Mouse (Mus musculus) lung, embryonic 14.5 days (tissue): ENCODE data around the gene Spryd3. TPM values are rescaled to one million over a fixed set of nuclear protein-coding genes. Genes with fewer than 3 reads are reported as not detected.

Experiments
- ATAC-seq: fragments of 200-750 bp; cut with Nextera tagmentation; 2 replicates; pipeline ENCODE4 v1.8.0; 2017; ENCODE audit warnings: mild to moderate bottlenecking, moderate TSS enrichment, moderate library complexity; ENCODE audit not compliant: insufficient read depth
- DNase-seq: peaks from one replicate; pipeline ENCODE4 v3.0.0-alpha.2; 2015
- H3K27ac ChIP-seq: fragments of 300-500 bp; sonication (generic); 2 replicates; pipeline ENCODE4 v1.5.1; 2014; ENCODE audit warnings: low read depth, mild to moderate bottlenecking, moderate library complexity
- H3K27me3 ChIP-seq: fragments of 300-500 bp; sonication (generic); 2 replicates; pipeline ENCODE4 v1.6.1; 2014; ENCODE audit warnings: low read length, control low read depth; ENCODE audit not compliant: insufficient read depth
- H3K36me3 ChIP-seq: fragments of 300-500 bp; sonication (generic); 2 replicates; pipeline ENCODE4 v1.6.1; 2014; ENCODE audit warnings: control low read depth; ENCODE audit not compliant: insufficient read depth
- H3K4me1 ChIP-seq: fragments of 300-500 bp; sonication (generic); 2 replicates; pipeline ENCODE4 v1.6.1; 2014; ENCODE audit warnings: antibody characterized with exemption, control low read depth; ENCODE audit not compliant: insufficient read depth
- H3K4me2 ChIP-seq: fragments of 300-500 bp; sonication (generic); 2 replicates; pipeline ENCODE4 v1.6.1; 2014; ENCODE audit warnings: mild to moderate bottlenecking
- H3K4me3 ChIP-seq: fragments of 300-500 bp; sonication (generic); 2 replicates; pipeline ENCODE4 v1.5.1; 2014; ENCODE audit warnings: low read depth, low read length
- H3K9ac ChIP-seq: fragments of 300-500 bp; sonication (generic); 2 replicates; pipeline ENCODE4 v1.6.1; 2014
- H3K9me3 ChIP-seq: fragments of 300-500 bp; sonication (generic); 2 replicates; pipeline ENCODE4 v1.6.1; 2016; ENCODE audit warnings: low read depth, low read length, control low read depth
- CTCF ChIP-seq: IDR thresholded peaks from 2 replicates; pipeline ENCODE4 v1.5.1; 2016; ENCODE audit warnings: antibody characterized with exemption, low read depth
- WGBS: fragments of 180-500 bp; shearing (Covaris S2); extraction: QIAGEN DNeasy Blood & Tissue Kit; methylation state at CpG from one replicate; pipeline ENCODE4 v1.1.7; 2014; 5-methylcytosine and 5-hydroxymethylcytosine counted together
- polyA plus RNA-seq: library from polyadenylated mRNA; unstranded; fragments of >200 nt; fragmentation: Nextera tagmentation; extraction: Ambion mirVana; gene quantifications from 2 replicates; pipeline ENCODE4 v1.2.1, GENCODE M21; 2014

The Spryd3 gene
- polyA plus RNA-seq, 1 experiment from 2014 or later, result 13.6 TPM

- Histone ChIP-seq H3K27me3 (peaks cover 22% of the 10 kb centered on the region), H3K9me3 (no peaks in the 10 kb centered on the region), H3K4me2 (no peak overlapping the region), H3K36me3 (no peaks in the 10 kb centered on the region), H3K9ac (no peak overlapping the region), H3K4me1 (peaks cover 13% of the 10 kb centered on the region; the same call in 1 of the 2 replicates), H3K4me3 (no peak overlapping the region), H3K27ac (no peak overlapping the region)
- DNase-seq (peak; percentile 68), ATAC-seq (peak; percentile 66)
- 11% methylated on average over 1 of the region's 1 CpGs for WGBS
- peak; percentile 87 for TF ChIP-seq CTCF
Observed at GRCm38 (mm10) chr15:102146882-102147281, 10.8 kb upstream of the Spryd3 start.

DNA sequence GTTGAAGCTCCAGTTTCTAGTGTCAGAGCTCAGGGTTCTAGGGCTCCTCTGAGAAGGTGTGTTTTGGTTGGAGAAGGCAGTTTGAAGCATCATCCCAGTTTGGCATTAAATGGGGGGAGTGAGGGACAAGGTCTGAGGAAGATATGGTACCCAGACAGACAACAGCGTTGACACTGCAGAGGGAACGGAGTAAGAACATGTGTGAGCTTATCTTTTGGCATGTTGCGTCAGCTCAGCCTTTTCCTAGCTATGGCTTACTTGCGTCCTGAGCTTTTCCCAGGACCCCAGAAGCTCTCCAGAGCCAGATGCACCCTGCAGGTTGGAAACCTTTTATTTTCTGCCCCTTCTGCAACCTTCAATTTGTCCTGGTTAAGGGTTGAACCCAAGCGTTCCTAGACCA is 10.1 kb upstream of the Spryd3 start:
- no peak for DNase-seq
- Histone ChIP-seq H3K4me2 (no peak overlapping the region), H3K9me3 (no peaks in the 10 kb centered on the region), H3K27ac (no peak overlapping the region), H3K9ac (no peak overlapping the region), H3K36me3 (no peaks in the 10 kb centered on the region), H3K4me1 (peaks cover 13% of the 10 kb centered on the region; the same call in 1 of the 2 replicates), H3K4me3 (no peak overlapping the region), H3K27me3 (peaks cover 22% of the 10 kb centered on the region)
- no peak for ATAC-seq
- no peak for TF ChIP-seq CTCF
- 78% methylated on average over 5 of the region's 5 CpGs for WGBS

DNA sequence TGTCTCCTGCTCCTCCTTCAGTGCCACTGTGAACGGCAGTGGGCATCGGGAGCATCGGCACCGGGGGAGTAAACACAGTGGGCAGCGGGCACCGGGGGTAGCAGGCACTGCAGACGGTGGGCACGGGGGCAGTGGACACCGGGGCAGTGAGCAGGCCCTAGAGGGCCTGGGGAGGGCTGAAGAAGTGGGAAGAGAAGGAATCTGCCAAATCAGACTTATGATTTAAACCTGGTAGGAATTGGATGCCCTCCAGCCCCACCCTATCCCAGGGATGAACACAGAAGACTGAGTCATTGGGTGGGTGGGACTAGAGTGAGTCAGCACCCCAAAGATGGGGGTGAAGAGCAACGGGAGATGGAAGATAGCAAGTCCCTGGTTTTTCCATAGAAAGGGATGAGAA is 9.3 kb upstream of the Spryd3 start:
- WGBS, result 84% methylated on average over 10 of the region's 10 CpGs
- DNase-seq, result no peak
- TF ChIP-seq CTCF, result no peak
- no peak overlapping the region for H3K4me3 ChIP-seq
- no peaks in the 10 kb centered on the region for H3K36me3 ChIP-seq
- H3K27ac ChIP-seq, result no peak overlapping the region
- ATAC-seq, result no peak
- no peak overlapping the region; the same call in 1 of the 2 replicates for H3K4me2 ChIP-seq
- peaks cover 22% of the 10 kb centered on the region for H3K27me3 ChIP-seq
- H3K9ac ChIP-seq, result no peak overlapping the region
- no peaks in the 10 kb centered on the region for H3K9me3 ChIP-seq
- H3K4me1 ChIP-seq, result peaks cover 9% of the 10 kb centered on the region; the same call in 1 of the 2 replicates

- Histone ChIP-seq H3K4me3 (peak overlapping the region; percentile 13), H3K4me2 (peak overlapping the region; percentile 47), H3K27me3 (peaks cover 22% of the 10 kb centered on the region), H3K9ac (0 out of 2 replicates have a peak overlapping the region, but pooled peaks have one; percentile 20), H3K9me3 (no peaks in the 10 kb centered on the region), H3K27ac (no peak overlapping the region), H3K36me3 (no peaks in the 10 kb centered on the region), H3K4me1 (peaks cover 8% of the 10 kb centered on the region; the same call in 1 of the 2 replicates)
- no peak for ATAC-seq
- TF ChIP-seq CTCF, result no peak
- no peak for DNase-seq
- 11% methylated on average over 19 of the region's 19 CpGs for WGBS
Observed at GRCm38 (mm10) chr15:102144726-102145125, 8.7 kb upstream of the Spryd3 start.

DNA sequence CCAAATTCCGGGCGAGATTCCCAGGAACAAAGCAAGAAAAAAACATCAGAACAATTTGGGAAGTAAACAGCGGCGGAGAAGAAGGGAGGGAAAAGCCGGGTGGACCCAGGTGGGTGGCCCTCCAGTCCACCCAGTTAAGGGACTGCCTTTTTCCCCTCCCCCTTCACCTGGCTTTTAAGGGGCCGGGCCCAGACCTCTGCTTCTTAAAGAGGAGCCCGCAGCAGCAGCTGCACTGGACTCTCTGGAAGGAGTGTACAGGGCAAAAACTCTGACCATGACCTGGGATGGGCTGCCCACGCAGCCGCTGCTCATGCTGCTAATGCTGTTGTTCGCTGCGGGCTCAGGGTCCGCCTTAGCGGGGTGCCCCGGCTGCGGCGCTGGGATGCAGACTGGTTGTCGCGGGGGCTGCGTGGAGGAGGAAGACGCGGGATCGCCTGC is 8.3 kb upstream of the Spryd3 start, which contains the start of gene Igfbp6:
TSS of gene Igfbp6 (plus strand) at position 89 of the 438 bp plus-strand sequence.
- DNase-seq, result peak; percentile 34
- Histone ChIP-seq H3K36me3 (no peaks in the 10 kb centered on the region), H3K27ac (no peak within 1 kb of the TSS), H3K27me3 (peaks cover 22% of the 10 kb centered on the region), H3K4me2 (peak within 1 kb of the TSS; percentile 47), H3K4me3 (peak within 1 kb of the TSS; percentile 13), H3K9ac (peak within 1 kb of the TSS; percentile 20; the same call in 1 of the 2 replicates), H3K9me3 (no peaks in the 10 kb centered on the region), H3K4me1 (peaks cover 8% of the 10 kb centered on the region; the same call in 1 of the 2 replicates)
- TF ChIP-seq CTCF, result no peak
- 7% methylated on average over 22 of the region's 22 CpGs for WGBS
- no peak for ATAC-seq

GRCm38 (mm10) chr15:102142914-102143912 is 7.2 kb upstream of the Spryd3 start:
- Histone ChIP-seq H3K4me1 (peaks cover 8% of the 10 kb centered on the region; the same call in 1 of the 2 replicates), H3K27me3 (peaks cover 22% of the 10 kb centered on the region), H3K27ac (no peak overlapping the region), H3K4me2 (0 out of 2 replicates have a peak overlapping the region, but pooled peaks have one; percentile 15), H3K9ac (no peak overlapping the region; the same call in 1 of the 2 replicates), H3K36me3 (no peaks in the 10 kb centered on the region), H3K4me3 (no peak overlapping the region), H3K9me3 (no peaks in the 10 kb centered on the region)
- DNase-seq, result peak; percentile 71
- TF ChIP-seq CTCF, result no peak
- ATAC-seq, result peak; percentile 65; the same call in 1 of the 2 replicates
- 41% methylated on average over 23 of the region's 23 CpGs for WGBS

- Histone ChIP-seq H3K4me1 (peaks cover 16% of the 10 kb centered on the region), H3K27me3 (peaks cover 22% of the 10 kb centered on the region), H3K4me2 (no peak overlapping the region), H3K9me3 (no peaks in the 10 kb centered on the region), H3K27ac (no peak overlapping the region), H3K36me3 (no peaks in the 10 kb centered on the region), H3K4me3 (no peak overlapping the region), H3K9ac (no peak overlapping the region)
- DNase-seq (no peak), ATAC-seq (no peak)
- no peak for TF ChIP-seq CTCF
- 91% methylated on average over 5 of the region's 5 CpGs for WGBS
Observed at GRCm38 (mm10) chr15:102141120-102141519, 5.1 kb upstream of the Spryd3 start.
